Mouse (Mus musculus) hindbrain, embryonic 11.5 days (tissue): ENCODE measurements at regions not wholly inside any gene's neighbourhood (a gene's known extent, or its start where the extent isn't known, plus 50 kb on each side); places are given as distances from the start of the nearest gene placed in this dataset.

Source experiments
- ATAC-seq: fragments of 200-750 bp; cut with Nextera tagmentation; 2 replicates; pipeline ENCODE4 v1.8.0; 2017; ENCODE audit warnings: mild to moderate bottlenecking, moderate TSS enrichment, moderate library complexity; ENCODE audit not compliant: low FRiP score
- DNase-seq: peaks from one replicate; pipeline ENCODE4 v3.0.0-alpha.2; 2015; ENCODE audit warnings: low spot score
- H3K27ac ChIP-seq: fragments of 300-500 bp; sonication (generic); 2 replicates; pipeline ENCODE4 v1.5.1; 2014; ENCODE audit warnings: mild to moderate bottlenecking, low read depth, low read length
- H3K27me3 ChIP-seq: fragments of 300-500 bp; sonication (generic); 2 replicates; pipeline ENCODE4 v1.6.1; 2014; ENCODE audit warnings: mild to moderate bottlenecking, low read length, moderate library complexity, mixed read lengths; ENCODE audit not compliant: control insufficient read depth, insufficient read depth
- H3K36me3 ChIP-seq: fragments of 300-500 bp; sonication (generic); 2 replicates; pipeline ENCODE4 v1.6.1; 2014; ENCODE audit warnings: mild to moderate bottlenecking, low read length, moderate library complexity, mixed read lengths; ENCODE audit not compliant: control insufficient read depth, insufficient read depth
- H3K4me1 ChIP-seq: fragments of 300-500 bp; sonication (generic); replicated peaks from 2 replicates; pipeline ENCODE4 v1.6.1; 2014; ENCODE audit warnings: low read length, mixed read lengths; ENCODE audit not compliant: control insufficient read depth, insufficient read depth
- H3K4me2 ChIP-seq: fragments of 300-500 bp; sonication (generic); replicated peaks from 2 replicates; pipeline ENCODE4 v1.6.1; 2014; ENCODE audit warnings: mild to moderate bottlenecking, low read depth, low read length
- H3K4me3 ChIP-seq: fragments of 300-500 bp; sonication (generic); 2 replicates; pipeline ENCODE4 v1.5.1; 2014; ENCODE audit warnings: low read depth, low read length
- H3K9ac ChIP-seq: fragments of 300-500 bp; sonication (generic); 2 replicates; pipeline ENCODE4 v1.6.1; 2014; ENCODE audit warnings: low read depth, low read length
- H3K9me3 ChIP-seq: fragments of 300-500 bp; sonication (generic); 2 replicates; pipeline ENCODE4 v1.6.1; 2016; ENCODE audit warnings: low read length; ENCODE audit not compliant: control insufficient read depth
- WGBS: fragments of 180-500 bp; shearing (Covaris S2); extraction: QIAGEN DNeasy Blood & Tissue Kit; methylation state at CpG from one replicate; pipeline ENCODE4 v1.1.7; 2014; 5-methylcytosine and 5-hydroxymethylcytosine counted together

DNA sequence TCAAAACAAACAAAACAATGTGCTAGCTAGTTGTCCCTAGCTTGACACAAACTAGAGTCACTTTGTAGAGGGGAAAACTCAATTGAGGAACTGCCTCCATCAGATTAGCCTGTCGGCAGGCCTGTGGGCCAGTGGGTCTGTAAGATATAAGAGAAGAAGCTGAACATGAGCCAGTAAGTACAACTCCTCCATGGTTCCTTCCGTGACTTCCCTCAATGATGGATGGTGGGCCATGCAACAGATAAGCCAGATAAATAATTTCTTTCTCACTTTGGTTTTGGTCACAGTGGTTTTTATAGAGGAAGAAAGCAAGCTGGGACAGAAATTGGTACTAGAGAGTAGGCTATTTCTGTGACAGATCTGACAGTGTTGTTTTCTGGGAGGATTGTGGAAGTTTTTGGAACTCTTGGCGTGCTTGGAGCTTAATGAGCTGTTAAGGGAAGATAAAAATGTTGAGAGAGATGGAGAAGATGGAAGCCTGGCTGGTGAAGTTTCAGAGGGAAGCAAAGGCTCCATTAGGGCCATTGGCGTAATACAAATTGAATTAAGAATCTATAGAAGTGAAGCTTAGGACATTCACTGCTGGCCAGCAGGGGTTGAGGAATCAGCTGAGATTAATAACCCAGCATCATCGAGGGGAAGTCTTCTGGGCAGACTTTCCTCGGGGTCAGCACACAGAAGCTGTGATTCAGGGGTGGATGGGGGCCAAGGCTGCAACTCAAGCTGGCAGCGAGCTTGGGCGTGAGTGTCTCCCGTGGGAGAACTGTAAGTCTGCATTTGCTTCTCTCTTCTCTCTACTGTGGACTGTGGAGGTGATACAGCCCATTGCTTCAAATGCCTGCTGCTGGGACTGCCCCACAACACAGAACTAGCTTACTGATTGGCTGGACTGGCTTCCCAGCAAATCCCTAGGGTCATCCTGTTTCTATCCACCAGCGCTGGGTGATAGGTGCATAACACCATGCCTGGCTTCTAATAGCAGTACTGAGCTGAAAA lies 105.2 kb upstream of the Ptch1 start:
- Histone ChIP-seq H3K4me2 (no peak overlapping the region), H3K4me3 (no peak overlapping the region), H3K9me3 (no peaks in the 10 kb centered on the region), H3K27ac (no peak overlapping the region), H3K36me3 (no peaks in the 10 kb centered on the region), H3K4me1 (no peaks in the 10 kb centered on the region), H3K27me3 (no peaks in the 10 kb centered on the region), H3K9ac (no peak overlapping the region)
- DNase-seq (no peak), ATAC-seq (no peak)
- 84% methylated on average over 10 of the region's 10 CpGs for WGBS

DNA sequence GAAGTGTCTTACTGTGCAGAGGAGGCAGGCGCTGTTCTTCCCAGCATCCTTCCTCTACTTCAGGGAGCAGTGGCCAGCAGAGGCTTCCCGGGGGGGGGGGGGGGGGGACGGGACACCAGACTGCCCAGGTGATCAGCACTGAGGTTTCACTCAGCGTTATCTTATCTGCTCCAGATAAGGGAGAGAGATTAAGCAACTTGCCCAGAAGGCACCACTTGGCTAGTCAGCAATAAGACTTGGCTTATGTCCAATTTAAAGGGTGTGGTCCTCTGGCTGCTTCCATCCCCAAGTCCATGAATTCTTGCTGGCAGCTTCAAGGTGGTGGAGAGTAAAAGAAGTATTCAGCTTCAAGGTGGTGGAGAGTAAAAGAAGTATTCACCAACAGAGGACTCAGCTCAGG lies 108.9 kb upstream of the Ptch1 start:
- Histone ChIP-seq H3K36me3 (no peaks in the 10 kb centered on the region), H3K9ac (no peak overlapping the region), H3K4me3 (no peak overlapping the region), H3K27ac (no peak overlapping the region), H3K27me3 (no peaks in the 10 kb centered on the region), H3K4me2 (no peak overlapping the region), H3K9me3 (no peaks in the 10 kb centered on the region), H3K4me1 (no peaks in the 10 kb centered on the region)
- 70% methylated on average over 3 of the region's 4 CpGs for WGBS
- DNase-seq (no peak), ATAC-seq (no peak)

DNA sequence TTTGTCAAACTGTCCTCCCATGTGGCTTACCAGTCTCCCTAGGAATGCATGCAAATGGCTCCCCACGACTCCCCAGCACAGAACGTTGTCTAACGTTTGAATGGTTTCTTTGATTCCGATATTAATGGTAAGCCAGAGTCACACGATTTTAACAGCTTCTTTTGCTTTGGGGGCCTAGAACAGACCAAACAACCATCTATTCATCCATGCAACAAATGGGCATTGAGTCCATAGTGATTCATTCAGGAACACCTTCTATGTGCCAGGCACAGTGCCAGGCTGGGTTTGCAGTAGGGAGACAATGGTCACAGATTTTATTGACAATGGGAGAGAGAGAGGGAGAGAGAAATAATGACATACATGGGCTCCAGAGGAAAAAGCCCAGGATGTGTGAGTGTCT lies 118.6 kb upstream of the Ptch1 start:
- no peak overlapping the region for H3K4me3 ChIP-seq
- H3K36me3 ChIP-seq: no peaks in the 10 kb centered on the region
- H3K4me2 ChIP-seq: no peak overlapping the region
- H3K4me1 ChIP-seq: no peaks in the 10 kb centered on the region
- no peaks in the 10 kb centered on the region for H3K27me3 ChIP-seq
- WGBS: 80% methylated on average over 5 of the region's 5 CpGs
- no peaks in the 10 kb centered on the region for H3K9me3 ChIP-seq
- no peak overlapping the region for H3K27ac ChIP-seq
- ATAC-seq: no peak
- DNase-seq: no peak
- H3K9ac ChIP-seq: no peak overlapping the region

DNA sequence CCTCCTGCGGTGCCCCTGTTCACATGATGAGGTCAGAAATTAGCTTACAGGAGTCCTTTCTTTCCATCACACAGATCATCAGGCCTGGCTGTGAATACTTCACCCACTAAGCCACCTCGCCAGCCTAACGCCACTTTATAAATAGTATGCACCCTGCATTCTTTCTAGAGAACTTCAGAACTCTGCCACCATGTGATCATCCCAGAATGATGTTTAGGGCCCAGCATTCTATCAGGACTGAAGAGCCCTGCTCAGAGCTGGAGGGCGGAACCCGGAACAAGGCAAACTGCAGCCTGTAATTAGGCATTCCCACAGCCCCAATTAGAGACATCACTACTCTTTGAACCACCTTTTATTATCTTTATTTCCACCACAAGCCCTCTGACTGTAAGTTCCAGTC lies 120.2 kb upstream of the Ptch1 start:
- no peak for ATAC-seq
- no peak for DNase-seq
- no peaks in the 10 kb centered on the region for H3K27me3 ChIP-seq

DNA sequence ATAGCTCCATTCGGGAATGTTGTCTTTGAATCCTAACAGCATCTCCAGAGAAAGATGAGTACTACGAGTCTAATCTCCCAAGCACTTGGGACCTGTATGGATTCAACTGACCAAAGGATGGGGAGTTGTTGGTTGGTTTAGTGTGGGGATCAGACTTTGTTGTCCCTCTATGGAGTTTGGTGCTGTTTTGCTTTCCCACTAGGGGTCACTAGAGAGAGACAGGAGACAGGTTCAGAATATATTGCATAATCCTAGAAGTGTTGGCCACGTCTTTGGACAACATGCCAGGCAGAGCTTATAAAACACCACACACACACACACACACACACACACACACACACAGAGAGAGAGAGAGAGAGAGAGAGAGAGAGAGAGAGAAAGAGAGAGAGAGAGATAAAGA lies 118.6 kb upstream of the Ercc6l2 start:
- ATAC-seq (no peak), DNase-seq (peak; percentile 33)
- Histone ChIP-seq H3K4me2 (no peak overlapping the region), H3K9ac (no peak overlapping the region), H3K4me3 (no peak overlapping the region), H3K27ac (no peak overlapping the region), H3K27me3 (no peaks in the 10 kb centered on the region), H3K4me1 (no peaks in the 10 kb centered on the region), H3K36me3 (no peaks in the 10 kb centered on the region), H3K9me3 (no peaks in the 10 kb centered on the region)
- WGBS: 68% methylated on average over 3 of the region's 3 CpGs

More for the DNA sequence above, 120.2 kb upstream of the Ptch1 start:
- H3K36me3 ChIP-seq: no peaks in the 10 kb centered on the region
- no peak overlapping the region for H3K27ac ChIP-seq
- no peak overlapping the region for H3K4me2 ChIP-seq
- H3K9me3 ChIP-seq: no peaks in the 10 kb centered on the region
- H3K4me3 ChIP-seq: no peak overlapping the region
- WGBS: 88% methylated on average over 5 of the region's 5 CpGs
- no peak overlapping the region for H3K9ac ChIP-seq
- H3K4me1 ChIP-seq: no peaks in the 10 kb centered on the region

DNA sequence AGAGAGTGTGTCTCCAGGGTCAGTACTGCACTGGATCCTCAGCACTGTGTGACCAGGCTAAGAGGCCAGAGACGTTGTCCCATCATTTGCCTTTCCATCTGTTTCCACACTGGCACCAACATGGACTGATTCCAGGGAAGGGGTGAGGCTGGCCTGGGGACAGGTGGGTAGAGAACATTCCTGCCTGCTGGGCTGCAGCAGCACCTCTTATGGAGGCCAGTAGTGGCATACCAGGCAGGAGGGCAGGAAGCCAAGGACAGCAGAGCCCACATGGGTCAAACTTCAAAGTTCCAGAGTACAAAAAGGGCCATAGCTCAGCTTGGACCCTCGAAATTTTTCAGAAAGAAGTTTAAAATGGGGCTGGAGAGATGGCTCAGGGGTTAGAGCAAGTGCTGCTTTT lies 115.4 kb upstream of the Ercc6l2 start:
- H3K4me2 ChIP-seq: no peak overlapping the region
- H3K9ac ChIP-seq: no peak overlapping the region
- H3K9me3 ChIP-seq: no peaks in the 10 kb centered on the region
- no peaks in the 10 kb centered on the region for H3K4me1 ChIP-seq
- DNase-seq (no peak), ATAC-seq (no peak)
- no peak overlapping the region for H3K27ac ChIP-seq
- WGBS: 71% methylated on average over 2 of the region's 2 CpGs
- no peak overlapping the region for H3K4me3 ChIP-seq
- H3K27me3 ChIP-seq: no peaks in the 10 kb centered on the region
- no peaks in the 10 kb centered on the region for H3K36me3 ChIP-seq

DNA sequence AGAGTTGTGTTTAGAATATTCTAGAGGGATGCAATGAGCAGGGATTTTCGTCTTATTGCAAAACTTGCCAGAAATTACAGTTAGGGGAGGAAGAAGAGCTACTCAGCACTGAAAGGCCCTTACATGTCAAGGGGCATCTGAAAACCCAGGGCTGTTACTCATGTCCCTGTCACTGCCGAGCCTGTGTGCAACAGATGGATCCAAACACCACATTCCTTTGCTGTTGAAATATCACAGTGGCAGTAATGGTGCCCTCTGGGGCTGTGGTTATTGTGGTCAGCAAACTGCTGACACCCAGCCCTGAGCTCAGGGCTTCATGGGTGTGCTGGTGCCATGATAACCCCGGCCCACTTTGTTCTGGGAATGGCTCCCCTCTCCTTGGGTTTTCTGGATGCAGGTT lies 114.3 kb upstream of the Ercc6l2 start:
- DNase-seq (no peak), ATAC-seq (no peak)
- 74% methylated on average over 3 of the region's 3 CpGs for WGBS
- H3K27ac ChIP-seq: no peak overlapping the region
- H3K4me1 ChIP-seq: no peaks in the 10 kb centered on the region
- H3K4me3 ChIP-seq: no peak overlapping the region
- no peaks in the 10 kb centered on the region for H3K36me3 ChIP-seq
- H3K27me3 ChIP-seq: no peaks in the 10 kb centered on the region
- H3K9me3 ChIP-seq: no peaks in the 10 kb centered on the region
- no peak overlapping the region for H3K4me2 ChIP-seq
- H3K9ac ChIP-seq: no peak overlapping the region

DNA sequence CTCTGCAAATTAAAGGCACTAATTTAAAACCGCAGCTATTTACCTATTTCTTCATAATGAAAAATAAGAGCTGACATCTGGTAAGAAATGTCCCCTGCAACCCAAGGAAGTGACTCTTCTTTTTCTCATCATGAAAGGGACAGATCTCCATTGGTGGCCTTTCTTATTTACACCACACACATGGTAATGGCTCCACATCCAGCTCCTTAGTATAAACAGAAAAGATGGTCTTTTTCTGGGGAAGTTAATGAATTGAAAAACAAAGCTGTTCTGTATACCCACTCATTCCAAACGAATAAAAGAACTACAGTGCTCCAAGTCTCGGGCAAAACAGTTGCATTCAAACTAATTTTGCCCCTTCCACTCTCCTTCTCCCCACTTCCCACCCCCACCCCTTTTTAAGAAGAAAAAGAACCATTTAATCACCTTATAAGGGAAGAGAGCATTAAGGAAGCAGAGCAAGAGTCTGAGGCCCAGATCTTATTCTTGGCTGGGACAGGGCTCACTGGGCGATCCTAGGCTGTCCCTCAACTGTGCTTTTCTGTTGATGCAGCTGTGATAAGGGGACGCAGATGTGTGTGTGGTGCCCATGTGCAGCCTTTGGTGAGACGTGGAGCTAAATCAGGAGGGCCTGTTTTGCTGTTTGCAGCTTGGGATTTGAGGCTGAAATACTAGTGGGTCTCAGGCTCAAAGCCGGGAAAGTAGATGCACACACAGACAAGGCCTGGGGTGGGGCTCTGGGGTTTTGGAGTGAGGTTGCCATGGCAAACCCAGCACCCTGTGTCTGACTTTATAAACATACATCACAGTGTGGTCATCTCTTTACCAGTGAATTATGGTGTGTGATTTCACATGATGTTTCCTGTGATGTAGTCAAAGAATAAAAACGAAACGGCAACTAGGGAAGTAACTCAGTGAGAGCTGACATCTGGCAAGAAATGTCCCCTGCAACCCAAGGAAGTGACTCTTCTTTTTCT lies 113.6 kb upstream of the Ercc6l2 start:
- no peak overlapping the region for H3K27ac ChIP-seq
- H3K9ac ChIP-seq: no peak overlapping the region
- WGBS: 38% methylated on average over 9 of the region's 9 CpGs
- ATAC-seq (no peak), DNase-seq (no peak)
- no peaks in the 10 kb centered on the region for H3K4me1 ChIP-seq
- H3K27me3 ChIP-seq: no peaks in the 10 kb centered on the region
- no peak overlapping the region for H3K4me3 ChIP-seq
- no peaks in the 10 kb centered on the region for H3K9me3 ChIP-seq
- no peaks in the 10 kb centered on the region for H3K36me3 ChIP-seq
- H3K4me2 ChIP-seq: no peak overlapping the region
